Mouse (Mus musculus) CD8-positive naive resting alpha-beta T cell, adult 2 months (primary cell): Measurements from ENCODE around the gene Fbxw2.
A peak's percentile ranks its signal among the peaks of the same experiment; 100 is the strongest.
"Not testable (repeated sequence)": the region's sequence is repeated elsewhere in the genome, so short reads cannot be mapped to it uniquely, and the experiment has no call there.

Source experiments
- DNase-seq, 2 experiments: peaks; one replicate each; pipeline ENCODE4 v3.0.0; 2022; ENCODE audit warnings: low read depth in 2 of 2, low spot score in 2 of 2

Gene Fbxw2

DNA sequence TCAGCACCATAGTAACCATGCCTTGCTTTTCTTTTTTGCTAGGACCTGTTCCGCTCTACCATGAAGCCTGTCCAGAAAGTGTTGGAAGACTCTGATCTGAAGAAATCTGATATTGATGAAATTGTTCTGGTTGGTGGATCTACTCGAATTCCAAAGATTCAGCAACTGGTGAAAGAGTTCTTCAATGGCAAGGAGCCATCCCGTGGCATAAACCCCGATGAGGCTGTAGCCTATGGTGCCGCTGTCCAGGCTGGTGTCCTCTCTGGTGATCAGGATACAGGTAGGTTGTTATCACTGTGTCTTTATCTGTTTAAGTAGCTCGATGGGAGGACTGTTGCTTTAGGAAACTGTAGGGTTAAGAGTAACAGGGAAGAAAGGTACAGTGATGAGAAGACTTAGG is 51.6 kb downstream of the Fbxw2 start:
- no peak for DNase-seq

DNA sequence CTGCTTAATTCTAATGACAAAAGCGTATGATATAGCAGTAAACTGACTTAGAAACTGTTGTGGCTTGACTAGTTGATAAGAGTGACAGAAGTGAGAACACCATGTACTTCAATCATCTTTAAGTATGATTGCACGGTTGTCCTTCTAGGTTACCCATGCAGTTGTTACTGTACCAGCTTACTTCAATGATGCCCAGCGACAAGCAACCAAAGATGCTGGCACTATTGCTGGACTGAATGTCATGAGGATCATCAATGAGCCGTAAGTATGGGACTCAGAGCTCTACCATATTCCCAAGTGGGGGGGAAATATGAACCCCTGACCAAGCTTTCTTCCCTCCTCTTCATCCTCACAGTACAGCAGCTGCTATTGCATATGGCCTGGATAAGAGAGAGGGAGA is 52.4 kb downstream of the Fbxw2 start:
- no peak for DNase-seq

DNA sequence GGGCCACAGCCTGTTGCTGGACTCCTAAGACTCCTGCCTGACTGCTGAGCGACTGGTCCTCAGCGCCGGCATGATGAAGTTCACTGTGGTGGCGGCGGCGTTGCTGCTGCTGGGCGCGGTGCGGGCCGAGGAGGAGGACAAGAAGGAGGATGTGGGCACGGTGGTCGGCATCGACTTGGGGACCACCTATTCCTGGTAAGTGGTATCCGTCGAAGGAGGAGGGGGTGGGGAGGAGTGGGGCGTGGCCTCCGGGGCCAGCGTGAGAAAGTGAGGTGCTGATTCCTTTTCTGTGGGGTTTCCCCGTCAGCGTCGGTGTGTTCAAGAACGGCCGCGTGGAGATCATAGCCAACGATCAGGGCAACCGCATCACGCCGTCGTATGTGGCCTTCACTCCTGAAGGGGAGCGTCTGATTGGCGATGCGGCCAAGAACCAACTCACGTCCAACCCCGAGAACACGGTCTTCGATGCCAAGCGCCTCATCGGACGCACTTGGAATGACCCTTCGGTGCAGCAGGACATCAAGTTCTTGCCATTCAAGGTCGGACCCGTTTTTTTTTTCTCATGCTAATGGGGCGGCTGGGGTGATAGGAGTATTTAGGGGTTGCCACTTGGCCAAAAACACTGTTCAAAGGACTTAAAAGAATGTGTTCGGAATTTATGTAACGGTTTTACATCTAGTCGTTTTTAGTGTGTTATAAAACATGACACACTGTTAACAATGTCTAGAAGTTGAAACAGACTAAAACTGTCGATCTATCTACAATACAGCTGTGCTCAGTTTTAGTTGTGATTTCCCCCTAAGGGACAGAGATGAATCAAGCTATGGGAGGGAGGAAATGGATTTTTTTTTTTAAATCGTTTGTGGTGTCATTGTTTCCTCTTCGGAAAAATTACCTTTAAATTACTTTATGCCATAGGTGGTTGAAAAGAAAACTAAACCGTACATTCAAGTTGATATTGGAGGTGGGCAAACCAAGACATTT is 53.6 kb downstream of the Fbxw2 start:
- no peak for DNase-seq

DNA sequence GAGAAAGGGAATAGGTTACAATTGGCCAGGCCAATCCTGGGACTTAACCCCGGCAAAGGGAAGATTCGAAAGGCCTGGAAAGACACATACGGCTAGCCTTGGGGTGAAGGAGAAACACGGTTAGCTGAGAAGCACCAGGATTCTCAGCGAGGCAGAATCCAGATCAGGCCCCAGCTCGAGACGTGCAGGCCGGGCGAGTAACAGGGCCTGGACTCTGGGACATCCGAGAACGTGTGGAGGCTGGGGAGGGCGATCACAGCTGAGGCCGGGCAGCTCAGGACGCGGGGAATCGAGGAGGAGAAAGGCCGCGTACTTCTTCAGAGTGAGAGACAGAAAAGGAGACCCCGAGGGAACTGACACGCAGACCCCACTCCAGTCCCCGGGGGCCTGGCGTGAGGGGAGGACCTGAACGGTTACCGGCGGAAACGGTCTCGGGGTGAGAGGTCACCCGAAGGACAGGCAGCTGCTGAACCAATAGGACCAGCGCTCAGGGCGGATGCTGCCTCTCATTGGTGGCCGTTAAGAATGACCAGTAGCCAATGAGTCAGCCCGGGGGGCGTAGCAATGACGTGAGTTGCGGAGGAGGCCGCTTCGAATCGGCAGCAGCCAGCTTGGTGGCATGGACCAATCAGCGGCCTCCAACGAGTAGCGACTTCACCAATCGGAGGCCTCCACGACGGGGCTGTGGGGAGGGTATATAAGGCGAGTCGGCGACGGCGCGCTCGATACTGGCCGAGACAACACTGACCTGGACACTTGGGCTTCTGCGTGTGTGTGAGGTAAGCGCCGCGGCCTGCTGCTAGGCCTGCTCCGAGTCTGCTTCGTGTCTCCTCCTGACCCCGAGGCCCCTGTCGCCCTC is 54.5 kb downstream of the Fbxw2 start, which contains the start of gene Hspa5:
Hspa5 (plus strand) TSS at position 603 of the 859 bp plus-strand sequence.
- peak; percentile 98 to 99 for DNase-seq

DNA sequence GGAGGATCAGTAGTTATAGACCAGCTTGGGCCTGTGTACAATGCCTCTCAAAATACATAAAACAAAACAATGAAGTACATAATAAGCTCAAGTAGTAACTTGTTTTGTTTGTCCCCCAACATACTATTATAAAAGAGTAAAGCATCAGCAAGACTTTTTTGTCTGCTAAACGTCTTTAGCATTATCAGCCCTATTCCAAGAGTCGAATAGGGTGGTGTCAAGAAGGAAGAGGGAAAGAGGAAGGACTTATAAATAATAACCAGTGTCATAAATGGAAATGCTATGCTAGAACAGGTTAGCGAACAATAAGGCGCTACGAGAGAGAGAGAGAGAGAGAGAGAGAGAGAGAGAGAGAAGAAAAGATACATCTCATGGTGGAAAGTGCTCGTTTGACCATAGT is 55.2 kb downstream of the Fbxw2 start:
- no peak for DNase-seq

DNA sequence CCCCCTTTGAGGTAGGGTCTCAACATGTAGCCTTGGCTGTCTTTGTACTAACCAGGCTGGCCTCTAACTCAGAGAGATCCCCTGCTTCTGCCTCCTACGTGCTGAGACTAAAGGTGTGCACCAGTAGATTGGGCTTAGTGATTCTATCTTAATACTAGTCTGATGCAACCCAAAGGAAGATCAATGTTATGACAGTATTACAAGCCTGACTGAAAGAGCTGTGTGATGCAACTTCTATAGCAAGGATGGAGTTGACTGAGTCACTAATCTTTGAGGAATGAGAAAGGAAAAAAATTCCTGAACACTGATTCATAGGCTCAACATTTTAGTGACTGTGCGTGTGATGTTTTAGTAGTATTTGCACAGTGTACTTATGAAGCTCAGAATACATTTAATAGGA is 56.1 kb downstream of the Fbxw2 start:
- DNase-seq = no peak

DNA sequence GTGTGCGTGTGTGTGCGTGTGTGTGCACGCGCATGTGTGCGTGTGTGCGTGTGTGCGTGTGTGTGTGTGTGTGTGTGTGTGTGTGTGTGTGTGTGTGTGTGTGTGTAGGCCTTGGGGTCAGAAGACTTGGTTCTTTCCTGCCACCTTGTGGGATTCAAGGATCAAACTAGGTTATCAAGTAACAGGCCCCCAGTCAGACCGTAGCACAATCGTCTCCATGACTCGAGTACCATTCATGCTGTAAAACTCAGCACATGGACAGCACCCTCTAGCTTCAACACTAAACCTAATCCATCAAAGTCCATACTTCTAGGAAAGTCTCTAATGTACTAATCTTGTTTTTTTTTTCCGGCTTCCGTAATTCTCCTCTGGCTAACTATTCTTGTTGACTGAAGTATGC is 61.3 kb downstream of the Fbxw2 start:
- DNase-seq = no peak

DNA sequence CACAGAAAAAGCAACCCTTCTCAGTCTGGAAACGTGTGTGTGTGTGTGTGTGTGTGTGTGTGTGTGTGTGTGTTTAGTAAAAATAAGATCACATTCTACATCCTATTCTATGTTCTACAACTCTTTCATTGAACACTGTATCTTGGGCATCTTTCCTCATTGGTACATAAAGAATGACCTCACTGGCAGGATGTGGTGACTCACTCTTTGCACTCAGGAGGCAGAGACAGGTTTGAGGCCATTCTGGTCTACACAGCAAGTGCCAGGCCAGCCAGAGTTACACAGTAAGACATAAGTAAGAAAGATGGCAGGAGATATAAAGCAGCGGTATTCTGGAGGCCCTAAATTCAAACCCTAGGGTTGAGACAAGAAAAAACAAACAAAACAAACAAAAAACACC is 63.2 kb downstream of the Fbxw2 start:
- DNase-seq = no peak

DNA sequence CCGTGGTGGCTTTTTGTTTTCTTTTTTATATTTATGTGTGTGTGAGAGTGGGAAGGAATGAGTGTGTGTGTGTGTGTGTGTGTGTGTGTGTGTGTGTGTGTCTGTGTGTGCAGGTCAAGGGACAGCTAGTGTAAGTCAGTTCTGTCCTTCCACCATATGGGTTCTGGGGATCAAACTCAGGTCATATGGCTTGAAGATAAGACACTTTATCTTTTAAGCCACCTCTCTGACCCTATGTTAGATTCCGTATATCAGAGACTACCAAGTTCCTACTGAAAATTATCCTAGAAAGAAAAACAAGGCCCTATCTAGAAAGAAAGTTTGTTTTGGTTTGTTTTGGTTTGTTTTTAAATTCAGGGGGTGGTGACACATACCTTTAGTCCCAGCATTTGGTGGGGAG is 63.9 kb downstream of the Fbxw2 start:
- DNase-seq = no peak

DNA sequence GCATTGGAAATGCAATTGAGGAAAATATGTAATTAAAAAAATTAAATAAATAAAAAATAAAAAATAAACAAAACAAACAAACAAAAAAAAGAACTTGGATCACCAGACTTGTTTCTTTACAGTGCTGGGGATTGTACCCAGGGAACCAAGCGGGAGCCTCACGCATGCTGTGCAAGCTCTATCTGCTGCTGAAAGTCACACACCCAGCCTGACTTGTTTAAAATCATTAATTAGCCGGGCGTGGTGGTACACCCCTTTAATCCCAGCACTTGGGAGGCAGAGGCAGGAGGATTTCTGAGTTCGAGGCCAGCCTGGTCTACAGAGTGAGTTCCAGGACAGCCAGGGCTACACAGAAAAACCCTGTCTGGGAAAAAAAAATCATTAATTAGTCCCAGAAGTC is 64.8 kb downstream of the Fbxw2 start:
- DNase-seq = not testable (repeated sequence)

DNA sequence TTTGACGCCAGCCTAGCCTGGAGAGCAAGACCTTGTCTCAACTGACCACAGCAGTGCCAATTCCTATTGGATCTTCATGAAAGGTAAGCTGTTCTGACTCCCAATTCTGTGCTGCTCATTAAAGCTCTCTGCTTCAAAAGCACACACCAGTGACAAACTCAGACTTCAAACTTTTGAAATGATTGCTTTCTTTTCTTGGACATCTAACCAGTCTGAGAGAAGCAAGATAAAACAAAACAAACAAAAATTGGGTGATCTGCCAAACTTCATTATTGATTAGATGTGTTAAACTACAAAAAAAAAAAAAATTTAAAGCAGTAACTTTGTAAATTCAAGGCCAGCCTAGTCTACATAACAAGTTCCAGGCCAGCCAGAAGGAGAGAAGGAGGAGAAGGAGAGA is 68.8 kb downstream of the Fbxw2 start:
- DNase-seq = no peak

DNA sequence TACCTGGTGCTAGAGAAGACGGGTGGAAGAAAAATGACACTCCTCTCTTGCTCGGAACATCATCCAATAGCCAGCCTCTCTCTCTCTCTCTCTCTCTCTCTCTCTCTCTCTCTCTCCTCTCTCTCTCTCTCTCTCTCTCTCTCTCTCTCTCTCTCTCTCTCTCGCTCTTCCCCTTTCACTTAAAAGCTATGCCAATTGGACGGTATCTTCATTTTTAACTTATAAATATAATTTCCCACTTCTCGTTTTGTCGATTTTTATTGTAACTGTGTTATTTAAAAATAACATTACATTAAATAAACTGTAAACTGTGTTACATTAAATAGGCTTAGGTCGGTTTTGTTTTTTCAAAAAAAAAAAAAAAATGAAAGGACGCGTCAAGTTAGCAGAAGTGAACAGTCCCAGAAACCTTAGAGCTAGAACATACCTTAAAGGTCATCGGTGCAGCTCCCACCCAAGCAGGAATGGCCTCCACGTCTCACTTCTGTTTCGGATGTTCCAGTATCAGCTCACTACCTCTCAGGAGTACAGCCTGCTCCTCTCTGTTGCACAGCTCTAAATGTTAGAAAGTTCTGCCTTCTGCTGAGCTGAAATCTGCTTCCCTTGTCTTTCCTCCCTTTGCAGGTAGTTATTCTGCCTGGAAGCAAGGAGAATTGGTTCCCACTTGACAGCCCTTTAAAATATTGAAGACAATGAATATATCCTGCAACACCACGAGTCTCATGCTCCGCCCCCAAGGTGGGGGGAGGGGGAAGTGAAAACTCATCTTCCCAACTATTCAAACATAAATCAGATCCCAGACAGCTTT is 71.4 kb downstream of the Fbxw2 start, which contains the start of gene Gapvd1:
Gapvd1 (minus strand) TSS at position 682 of the 808 bp plus-strand sequence.
- DNase-seq = no peak
